Mouse (Mus musculus) heart, embryonic 15.5 days (tissue): ENCODE measurements around the gene Dupd1. TPM values are rescaled to one million over a fixed set of nuclear protein-coding genes. Genes with fewer than 3 reads are reported as not detected.

Source experiments
- ATAC-seq: fragments of 200-750 bp; cut with Nextera tagmentation; replicated peaks from 2 replicates; pipeline ENCODE4 v1.8.0; 2017; ENCODE audit warnings: low read depth, moderate TSS enrichment; ENCODE audit not compliant: insufficient number of reproducible peaks, insufficient read depth, low FRiP score
- H3K27ac ChIP-seq: fragments of 300-500 bp; sonication (generic); 2 replicates; pipeline ENCODE4 v1.5.1; 2015; ENCODE audit warnings: mild to moderate bottlenecking, inconsistent platforms
- H3K27me3 ChIP-seq: fragments of 300-500 bp; sonication (generic); 2 replicates; pipeline ENCODE4 v1.6.1; 2015; ENCODE audit warnings: inconsistent platforms
- H3K36me3 ChIP-seq: fragments of 300-500 bp; sonication (generic); 2 replicates; pipeline ENCODE4 v1.6.1; 2015; ENCODE audit warnings: mild to moderate bottlenecking, inconsistent platforms
- H3K4me1 ChIP-seq: fragments of 300-500 bp; sonication (generic); replicated peaks from 2 replicates; pipeline ENCODE4 v1.6.1; 2015; ENCODE audit warnings: inconsistent platforms
- H3K4me2 ChIP-seq: fragments of 300-500 bp; sonication (generic); 2 replicates; pipeline ENCODE4 v1.6.1; 2015; ENCODE audit warnings: inconsistent platforms, mild to moderate bottlenecking, moderate library complexity
- H3K4me3 ChIP-seq: fragments of 300-500 bp; sonication (generic); 2 replicates; pipeline ENCODE4 v1.5.1; 2015; ENCODE audit warnings: mild to moderate bottlenecking, inconsistent platforms
- H3K9ac ChIP-seq: fragments of 300-500 bp; sonication (generic); 2 replicates; pipeline ENCODE4 v1.6.1; 2015; ENCODE audit warnings: mild to moderate bottlenecking, inconsistent platforms
- H3K9me3 ChIP-seq: fragments of 300-500 bp; sonication (generic); replicated peaks from 2 replicates; pipeline ENCODE4 v1.6.1; 2016; ENCODE audit warnings: inconsistent platforms
- WGBS: fragments of 180-500 bp; shearing (Covaris S2); methylation state at CpG from one replicate; pipeline ENCODE4 v1.1.7; 2015; ENCODE audit warnings: mixed read lengths; 5-methylcytosine and 5-hydroxymethylcytosine counted together
- polyA plus RNA-seq: library from polyadenylated mRNA; unstranded; fragments of >200 nt; fragmentation: Nextera tagmentation; extraction: Ambion mirVana; gene quantifications from 2 replicates; pipeline ENCODE4 v1.2.1, GENCODE M21; 2015

Dupd1 gene
- polyA plus RNA-seq, 1 experiment from 2014 or later = 0.14 TPM

GRCm38 (mm10) chr14:21746251-21746650, 31.9 kb upstream of the Dupd1 start:
- Histone ChIP-seq H3K4me1 (0 out of 2 replicates have a peak, but pooled peaks cover 6% of the 10 kb centered on the region), H3K9ac (no peak overlapping the region), H3K27me3 (no peaks in the 10 kb centered on the region; the same call in 1 of the 2 replicates), H3K36me3 (no peaks in the 10 kb centered on the region), H3K9me3 (no peaks in the 10 kb centered on the region), H3K27ac (no peak overlapping the region), H3K4me3 (no peak overlapping the region), H3K4me2 (no peak overlapping the region)
- 81% methylated on average over 8 of the region's 8 CpGs for WGBS
- ATAC-seq = no peak

DNA sequence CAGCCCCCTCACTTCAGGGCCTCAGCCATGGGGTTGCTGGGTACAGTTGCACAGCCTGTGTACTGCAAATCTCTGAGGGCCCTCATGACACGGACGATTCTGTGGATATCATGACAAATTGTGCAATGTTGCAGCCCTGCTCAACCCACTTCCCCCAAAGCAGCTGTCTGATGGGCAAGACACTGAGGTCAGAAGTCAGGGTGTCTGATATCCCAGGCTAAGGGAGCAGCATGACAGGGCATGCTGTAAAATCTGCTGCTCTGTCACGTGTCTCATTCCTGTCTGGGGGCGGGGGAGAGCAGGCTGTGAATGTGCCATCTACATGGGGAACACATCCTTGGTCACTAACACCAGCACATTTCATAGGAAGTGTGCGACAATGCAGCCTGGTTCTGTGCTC, 30.8 kb upstream of the Dupd1 start:
- Histone ChIP-seq H3K27ac (no peak overlapping the region), H3K9ac (no peak overlapping the region), H3K4me2 (no peak overlapping the region), H3K27me3 (no peaks in the 10 kb centered on the region; the same call in 1 of the 2 replicates), H3K36me3 (no peaks in the 10 kb centered on the region), H3K4me1 (0 out of 2 replicates have a peak, but pooled peaks cover 5% of the 10 kb centered on the region), H3K9me3 (no peaks in the 10 kb centered on the region), H3K4me3 (no peak overlapping the region)
- 56% methylated on average over 5 of the region's 5 CpGs for WGBS
- ATAC-seq = no peak

- H3K36me3 ChIP-seq = no peaks in the 10 kb centered on the region
- no peak for ATAC-seq
Observed at GRCm38 (mm10) chr14:21744169-21744568, 29.8 kb upstream of the Dupd1 start.

DNA sequence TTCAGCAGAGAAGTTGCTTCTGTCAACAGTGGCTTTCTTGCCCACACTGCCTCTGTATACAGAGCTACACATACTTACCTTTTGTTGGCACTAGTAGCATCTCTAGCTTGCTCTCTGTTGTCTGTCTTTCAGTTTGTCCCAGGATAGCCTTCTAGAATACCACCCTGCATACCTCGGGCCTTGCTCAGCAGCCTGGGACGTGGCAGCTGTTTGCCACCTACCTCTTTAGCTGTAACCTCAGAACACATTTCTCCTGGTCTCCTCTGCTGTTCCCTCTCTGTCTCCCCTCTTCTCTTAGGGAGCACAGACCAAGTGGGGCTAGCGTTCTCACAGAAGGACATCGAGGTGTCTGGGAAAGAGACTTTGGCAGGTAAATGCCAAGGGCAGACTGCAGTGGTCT, 28.1 kb upstream of the Dupd1 start:
- Histone ChIP-seq H3K4me3 (no peak overlapping the region), H3K4me2 (no peak overlapping the region), H3K27me3 (no peaks in the 10 kb centered on the region; the same call in 1 of the 2 replicates), H3K4me1 (0 out of 2 replicates have a peak, but pooled peaks cover 2% of the 10 kb centered on the region), H3K9ac (no peak overlapping the region), H3K9me3 (no peaks in the 10 kb centered on the region), H3K36me3 (no peaks in the 10 kb centered on the region), H3K27ac (no peak overlapping the region)
- no peak for ATAC-seq
- 93% methylated on average over 4 of the region's 4 CpGs for WGBS

More at GRCm38 (mm10) chr14:21744169-21744568, 29.8 kb upstream of the Dupd1 start:
- no peaks in the 10 kb centered on the region for H3K9me3 ChIP-seq
- WGBS = 81% methylated on average over 1 of the region's 1 CpGs
- 0 out of 2 replicates have a peak, but pooled peaks cover 2% of the 10 kb centered on the region for H3K4me1 ChIP-seq
- no peaks in the 10 kb centered on the region; the same call in 1 of the 2 replicates for H3K27me3 ChIP-seq
- H3K4me3 ChIP-seq = no peak overlapping the region
- H3K27ac ChIP-seq = no peak overlapping the region
- H3K4me2 ChIP-seq = no peak overlapping the region
- H3K9ac ChIP-seq = no peak overlapping the region

DNA sequence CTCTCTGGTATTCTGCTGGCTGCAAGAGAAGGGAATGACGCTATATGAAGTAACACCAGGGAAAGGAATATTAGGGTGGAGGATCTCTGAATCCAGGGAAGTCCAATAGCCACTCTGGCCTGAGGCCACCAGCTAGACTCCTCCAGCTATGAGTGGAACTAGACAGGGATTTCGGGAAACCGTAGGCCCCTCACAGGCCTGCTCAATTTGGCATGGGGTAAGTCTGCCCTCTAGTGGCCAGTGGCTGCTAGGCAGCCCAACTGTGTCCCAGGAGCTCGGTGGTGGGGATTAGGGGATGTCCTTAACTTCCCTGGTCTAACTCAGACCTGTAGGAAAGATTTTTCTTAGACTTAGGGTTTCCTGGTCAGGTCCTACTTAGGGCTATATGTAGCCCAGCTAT, 27.4 kb upstream of the Dupd1 start:
- H3K9me3 ChIP-seq = no peaks in the 10 kb centered on the region
- 0 out of 2 replicates have a peak, but pooled peaks cover 2% of the 10 kb centered on the region for H3K4me1 ChIP-seq
- H3K4me3 ChIP-seq = no peak overlapping the region
- H3K27me3 ChIP-seq = no peaks in the 10 kb centered on the region; the same call in 1 of the 2 replicates
- no peak overlapping the region for H3K4me2 ChIP-seq
- no peak overlapping the region for H3K27ac ChIP-seq
- WGBS = 15% methylated on average over 4 of the region's 4 CpGs
- no peak overlapping the region for H3K9ac ChIP-seq
- H3K36me3 ChIP-seq = no peaks in the 10 kb centered on the region
- peak; percentile 47 for ATAC-seq

- Histone ChIP-seq H3K27me3 (no peaks in the 10 kb centered on the region; the same call in 1 of the 2 replicates), H3K4me1 (0 out of 2 replicates have a peak, but pooled peaks cover 2% of the 10 kb centered on the region), H3K4me3 (no peak overlapping the region), H3K27ac (no peak overlapping the region), H3K36me3 (no peaks in the 10 kb centered on the region), H3K4me2 (no peak overlapping the region), H3K9me3 (no peaks in the 10 kb centered on the region), H3K9ac (no peak overlapping the region)
- ATAC-seq = no peak
- WGBS = 88% methylated on average over 3 of the region's 3 CpGs
Observed at GRCm38 (mm10) chr14:21741314-21741713, 26.9 kb upstream of the Dupd1 start.

- 91% methylated on average over 7 of the region's 7 CpGs for WGBS
- no peak for ATAC-seq
Observed at GRCm38 (mm10) chr14:21740345-21740744, 26.0 kb upstream of the Dupd1 start.

DNA sequence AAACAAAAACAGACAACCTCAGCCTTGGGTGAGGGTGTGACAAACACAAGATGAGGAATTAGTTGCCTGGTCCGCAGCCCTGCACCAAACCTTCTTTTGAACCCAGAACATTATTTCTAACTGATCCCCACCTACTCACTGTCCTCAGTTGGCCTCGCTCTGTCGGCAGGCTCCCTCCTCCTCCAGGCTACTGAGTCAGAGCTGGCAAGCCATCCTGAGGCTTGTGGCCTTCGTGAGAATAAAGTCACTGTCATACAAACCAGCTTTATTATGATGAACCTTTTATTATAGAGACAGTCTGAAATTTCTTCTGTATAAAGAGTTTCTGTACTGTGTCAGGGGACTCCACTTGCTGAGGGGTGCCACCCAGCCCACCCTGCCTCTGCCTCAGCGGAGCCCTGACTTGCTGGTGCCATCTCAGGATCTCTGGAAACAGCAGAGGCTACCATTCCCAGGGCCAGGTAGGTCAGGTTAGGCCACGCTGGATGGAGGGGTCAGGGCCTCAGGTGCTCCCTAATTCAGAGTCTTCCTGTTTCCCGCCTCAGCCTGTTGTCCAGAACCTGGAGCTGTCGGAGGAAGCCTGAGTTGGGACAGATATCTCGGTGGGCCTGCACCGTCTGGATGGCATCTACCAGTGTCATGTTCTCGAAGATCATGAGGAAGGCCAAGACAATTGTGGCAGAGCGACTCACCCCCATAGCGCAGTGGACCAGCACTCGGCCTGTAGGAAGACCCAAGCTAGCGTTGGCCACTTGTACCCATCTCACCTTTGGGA, 18.9 kb upstream of the Dupd1 start:
- no peak for ATAC-seq
- Histone ChIP-seq H3K4me3 (no peak overlapping the region), H3K4me2 (no peak overlapping the region), H3K27ac (no peak overlapping the region), H3K36me3 (no peaks in the 10 kb centered on the region), H3K4me1 (peaks cover 6% of the 10 kb centered on the region; the same call in 1 of the 2 replicates), H3K9me3 (no peaks in the 10 kb centered on the region), H3K9ac (no peak overlapping the region), H3K27me3 (no peaks in the 10 kb centered on the region)
- WGBS = 87% methylated on average over 15 of the region's 15 CpGs

More at GRCm38 (mm10) chr14:21740345-21740744, 26.0 kb upstream of the Dupd1 start:
- H3K27ac ChIP-seq = no peak overlapping the region
- no peaks in the 10 kb centered on the region for H3K9me3 ChIP-seq
- H3K4me1 ChIP-seq = 0 out of 2 replicates have a peak, but pooled peaks cover 2% of the 10 kb centered on the region
- no peaks in the 10 kb centered on the region; the same call in 1 of the 2 replicates for H3K27me3 ChIP-seq
- no peak overlapping the region for H3K4me3 ChIP-seq
- H3K9ac ChIP-seq = no peak overlapping the region
- no peaks in the 10 kb centered on the region for H3K36me3 ChIP-seq
- H3K4me2 ChIP-seq = no peak overlapping the region

DNA sequence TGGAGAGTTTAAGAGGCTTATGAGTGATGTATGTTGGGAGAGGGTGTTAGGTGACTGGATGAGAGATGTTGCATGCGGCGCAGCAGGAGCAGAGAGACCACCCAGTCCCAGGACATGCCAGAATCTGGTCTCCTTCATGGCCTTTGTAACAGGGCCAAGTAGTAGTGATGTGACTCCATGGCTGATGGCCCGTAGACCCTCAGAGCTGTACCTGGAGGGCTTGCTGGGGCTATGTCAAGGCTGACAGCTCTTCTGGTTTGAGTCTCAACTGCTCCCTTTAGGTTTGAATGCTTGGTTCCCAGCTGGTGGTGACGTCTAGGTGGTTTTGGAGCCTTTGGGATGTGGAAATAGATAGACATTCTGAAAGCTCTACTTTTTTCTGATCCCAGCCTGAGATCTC, 15.6 kb upstream of the Dupd1 start:
- H3K27ac ChIP-seq = no peak overlapping the region
- WGBS = 95% methylated on average over 4 of the region's 4 CpGs

GRCm38 (mm10) chr14:21729031-21729732, 14.8 kb upstream of the Dupd1 start:
- H3K9me3 ChIP-seq = no peaks in the 10 kb centered on the region
- no peak overlapping the region for H3K9ac ChIP-seq
- no peak overlapping the region for H3K4me2 ChIP-seq
- no peak for ATAC-seq
- no peak overlapping the region for H3K4me3 ChIP-seq
- H3K27ac ChIP-seq = no peak overlapping the region
- 53% methylated on average over 6 of the region's 6 CpGs for WGBS
- H3K4me1 ChIP-seq = peaks cover 6% of the 10 kb centered on the region; the same call in 1 of the 2 replicates
- no peaks in the 10 kb centered on the region for H3K36me3 ChIP-seq
- no peaks in the 10 kb centered on the region for H3K27me3 ChIP-seq

More for the DNA sequence above, 15.6 kb upstream of the Dupd1 start:
- no peak for ATAC-seq
- no peak overlapping the region for H3K9ac ChIP-seq
- no peaks in the 10 kb centered on the region for H3K27me3 ChIP-seq
- H3K4me3 ChIP-seq = no peak overlapping the region
- H3K9me3 ChIP-seq = no peaks in the 10 kb centered on the region
- H3K4me1 ChIP-seq = peaks cover 6% of the 10 kb centered on the region; the same call in 1 of the 2 replicates
- no peaks in the 10 kb centered on the region for H3K36me3 ChIP-seq
- no peak overlapping the region for H3K4me2 ChIP-seq

- Histone ChIP-seq H3K27me3 (no peaks in the 10 kb centered on the region), H3K27ac (no peak overlapping the region), H3K9ac (no peak overlapping the region), H3K36me3 (no peaks in the 10 kb centered on the region), H3K4me2 (no peak overlapping the region), H3K4me1 (peaks cover 18% of the 10 kb centered on the region), H3K9me3 (no peaks in the 10 kb centered on the region), H3K4me3 (no peak overlapping the region)
- 86% methylated on average over 8 of the region's 8 CpGs for WGBS
- ATAC-seq = no peak
Observed at GRCm38 (mm10) chr14:21722021-21722698, 7.8 kb upstream of the Dupd1 start.
